Mouse (Mus musculus): ENCODE data around the gene Celf5. TPM values are rescaled to one million over a fixed set of nuclear protein-coding genes. Genes with fewer than 3 reads are reported as not detected.
"Not testable (repeated sequence)": the region's sequence is repeated elsewhere in the genome, so short reads cannot be mapped to it uniquely, and the experiment has no call there.

Celf5 gene
- polyA plus RNA-seq, 1 experiment from 2014 or later: 0.15 TPM

GRCm38 (mm10) chr10:81450140-81450539 lies 32.4 kb downstream of the Celf5 start:
- Histone ChIP-seq H3K4me3 (replicated peaks) (no peak overlapping the region), H3K4me2 (no peak overlapping the region), H3K27me3 (peaks cover 69% of the 10 kb centered on the region), H3K9ac (no peak overlapping the region), H3K27ac (no peak overlapping the region), H3K9me3 (replicated peaks) (no peaks in the 10 kb centered on the region), H3K36me3 (no peaks in the 10 kb centered on the region), H3K4me1 (replicated peaks) (no peaks in the 10 kb centered on the region)
- DNase-seq (peak; percentile 68), ATAC-seq (ENCODE audit: low read depth) (peak; percentile 65; the same call in 1 of the 2 replicates)
- under 1% methylated on average over 7 of the region's 7 CpGs for WGBS (ENCODE audit: insufficient replicate concordance)

GRCm38 (mm10) chr10:81445516-81445915 lies 37.0 kb downstream of the Celf5 start:
- not testable (repeated sequence) for H3K27ac ChIP-seq; H3K9me3 ChIP-seq (replicated peaks); DNase-seq; H3K4me2 ChIP-seq; ATAC-seq (ENCODE audit: low read depth); H3K4me3 ChIP-seq (replicated peaks); H3K9ac ChIP-seq; H3K4me1 ChIP-seq (replicated peaks); H3K36me3 ChIP-seq
- WGBS (ENCODE audit: insufficient replicate concordance): 20% methylated on average over 2 of the region's 2 CpGs
- peaks cover 30% of the 10 kb centered on the region for H3K27me3 ChIP-seq

- no peak overlapping the region for H3K9ac ChIP-seq
- H3K4me2 ChIP-seq: no peak overlapping the region
- no peak overlapping the region for H3K27ac ChIP-seq
- no peak overlapping the region for H3K4me3 ChIP-seq (replicated peaks)
- DNase-seq (no peak), ATAC-seq (ENCODE audit: low read depth) (no peak)
- no peaks in the 10 kb centered on the region for H3K36me3 ChIP-seq
- no peaks in the 10 kb centered on the region for H3K4me1 ChIP-seq (replicated peaks)
- H3K9me3 ChIP-seq (replicated peaks): no peaks in the 10 kb centered on the region
- peaks cover 12% of the 10 kb centered on the region; the same call in 1 of the 2 replicates for H3K27me3 ChIP-seq
Measured at GRCm38 (mm10) chr10:81441019-81441418, 41.5 kb downstream of the Celf5 start.

GRCm38 (mm10) chr10:81435436-81435835 lies 47.1 kb downstream of the Celf5 start:
- ATAC-seq (ENCODE audit: low read depth) (no peak), DNase-seq (no peak)
- Histone ChIP-seq H3K4me2 (no peak overlapping the region), H3K9me3 (replicated peaks) (no peaks in the 10 kb centered on the region), H3K4me3 (replicated peaks) (no peak overlapping the region), H3K27ac (no peak overlapping the region), H3K36me3 (no peaks in the 10 kb centered on the region), H3K4me1 (replicated peaks) (peaks cover 41% of the 10 kb centered on the region), H3K9ac (no peak overlapping the region), H3K27me3 (peaks cover 29% of the 10 kb centered on the region)
- 64% methylated on average over 3 of the region's 3 CpGs for WGBS (ENCODE audit: insufficient replicate concordance)

GRCm38 (mm10) chr10:81434361-81435263 lies 47.9 kb downstream of the Celf5 start:
- H3K4me3 ChIP-seq (replicated peaks): no peak overlapping the region
- H3K27ac ChIP-seq: no peak overlapping the region
- H3K9me3 ChIP-seq (replicated peaks): no peaks in the 10 kb centered on the region
- no peak overlapping the region for H3K4me2 ChIP-seq
- ATAC-seq (ENCODE audit: low read depth) (no peak), DNase-seq (no peak)
- peaks cover 46% of the 10 kb centered on the region for H3K4me1 ChIP-seq (replicated peaks)
- H3K9ac ChIP-seq: no peak overlapping the region
- peaks cover 33% of the 10 kb centered on the region for H3K27me3 ChIP-seq
- H3K36me3 ChIP-seq: no peaks in the 10 kb centered on the region
- 38% methylated on average over 15 of the region's 15 CpGs for WGBS (ENCODE audit: insufficient replicate concordance)

- H3K4me2 ChIP-seq: peak overlapping the region; percentile 50
- H3K4me1 ChIP-seq (replicated peaks): peaks cover 53% of the 10 kb centered on the region
- H3K4me3 ChIP-seq (replicated peaks): no peak overlapping the region
- no peak for ATAC-seq (ENCODE audit: low read depth)
- H3K27ac ChIP-seq: no peak overlapping the region; the same call in 1 of the 2 replicates
- H3K36me3 ChIP-seq: no peaks in the 10 kb centered on the region
- H3K9me3 ChIP-seq (replicated peaks): no peaks in the 10 kb centered on the region
- DNase-seq: no peak
- WGBS (ENCODE audit: insufficient replicate concordance): 73% methylated on average over 26 of the region's 26 CpGs
- H3K27me3 ChIP-seq: peaks cover 42% of the 10 kb centered on the region
- no peak overlapping the region for H3K9ac ChIP-seq
Measured at GRCm38 (mm10) chr10:81433541-81434289, 48.8 kb downstream of the Celf5 start.

- WGBS (ENCODE audit: insufficient replicate concordance): 3% methylated on average over 17 of the region's 17 CpGs
- H3K27me3 ChIP-seq: peaks cover 51% of the 10 kb centered on the region
- no peak overlapping the region for H3K9ac ChIP-seq
- H3K4me3 ChIP-seq (replicated peaks): 0 out of 2 replicates have a peak overlapping the region, but pooled peaks have one; percentile 17
- no peaks in the 10 kb centered on the region for H3K36me3 ChIP-seq
- peak; percentile 76 for DNase-seq
- peak overlapping the region; percentile 50 for H3K4me2 ChIP-seq
- H3K9me3 ChIP-seq (replicated peaks): no peaks in the 10 kb centered on the region
- ATAC-seq (ENCODE audit: low read depth): peak; percentile 70
- peaks cover 53% of the 10 kb centered on the region for H3K4me1 ChIP-seq (replicated peaks)
- no peak overlapping the region for H3K27ac ChIP-seq
Measured at GRCm38 (mm10) chr10:81432868-81433262, 49.6 kb downstream of the Celf5 start.

GRCm38 (mm10) chr10:81432169-81432867 lies 50.2 kb downstream of the Celf5 start:
- H3K9me3 ChIP-seq (replicated peaks): no peaks in the 10 kb centered on the region
- ATAC-seq (ENCODE audit: low read depth) (no peak), DNase-seq (no peak)
- no peak overlapping the region for H3K27ac ChIP-seq
- H3K36me3 ChIP-seq: no peaks in the 10 kb centered on the region
- H3K9ac ChIP-seq: no peak overlapping the region
- peaks cover 55% of the 10 kb centered on the region for H3K4me1 ChIP-seq (replicated peaks)
- 58% methylated on average over 21 of the region's 21 CpGs for WGBS (ENCODE audit: insufficient replicate concordance)
- H3K4me2 ChIP-seq: peak overlapping the region; percentile 44
- peaks cover 56% of the 10 kb centered on the region for H3K27me3 ChIP-seq
- no peak overlapping the region for H3K4me3 ChIP-seq (replicated peaks)

GRCm38 (mm10) chr10:81431526-81432168 lies 50.9 kb downstream of the Celf5 start:
- peaks cover 63% of the 10 kb centered on the region for H3K27me3 ChIP-seq
- H3K9me3 ChIP-seq (replicated peaks): no peaks in the 10 kb centered on the region
- 14% methylated on average over 15 of the region's 15 CpGs for WGBS (ENCODE audit: insufficient replicate concordance)
- no peaks in the 10 kb centered on the region for H3K36me3 ChIP-seq
- peak overlapping the region; percentile 97 for H3K4me2 ChIP-seq
- no peak for DNase-seq
- peaks cover 61% of the 10 kb centered on the region for H3K4me1 ChIP-seq (replicated peaks)
- peak overlapping the region; percentile 76 for H3K4me3 ChIP-seq (replicated peaks)
- ATAC-seq (ENCODE audit: low read depth): no peak
- no peak overlapping the region for H3K9ac ChIP-seq
- no peak overlapping the region for H3K27ac ChIP-seq

GRCm38 (mm10) chr10:81430831-81431525 lies 51.5 kb downstream of the Celf5 start:
- H3K27me3 ChIP-seq: peaks cover 70% of the 10 kb centered on the region

More at GRCm38 (mm10) chr10:81430831-81431525, 51.5 kb downstream of the Celf5 start:
- Histone ChIP-seq H3K4me3 (replicated peaks) (peak overlapping the region; percentile 76), H3K9ac (peak overlapping the region; percentile 76), H3K4me2 (peak overlapping the region; percentile 97), H3K9me3 (replicated peaks) (no peaks in the 10 kb centered on the region), H3K36me3 (no peaks in the 10 kb centered on the region), H3K27ac (peak overlapping the region; percentile 82; the same call in 1 of the 2 replicates), H3K4me1 (replicated peaks) (peaks cover 66% of the 10 kb centered on the region)
- 2% methylated on average over 59 of the region's 70 CpGs for WGBS (ENCODE audit: insufficient replicate concordance)
- DNase-seq: no peak
- ATAC-seq (ENCODE audit: low read depth): no peak

Measured in liver, embryonic 13.5 days (tissue).